Mouse (Mus musculus): Measurements from ENCODE around the gene Trmt61a. TPM values are rescaled to one million over a fixed set of nuclear protein-coding genes. Genes with fewer than 3 reads are reported as not detected.

Trmt61a gene
- polyA plus RNA-seq, 1 experiment = 28.0 TPM

DNA sequence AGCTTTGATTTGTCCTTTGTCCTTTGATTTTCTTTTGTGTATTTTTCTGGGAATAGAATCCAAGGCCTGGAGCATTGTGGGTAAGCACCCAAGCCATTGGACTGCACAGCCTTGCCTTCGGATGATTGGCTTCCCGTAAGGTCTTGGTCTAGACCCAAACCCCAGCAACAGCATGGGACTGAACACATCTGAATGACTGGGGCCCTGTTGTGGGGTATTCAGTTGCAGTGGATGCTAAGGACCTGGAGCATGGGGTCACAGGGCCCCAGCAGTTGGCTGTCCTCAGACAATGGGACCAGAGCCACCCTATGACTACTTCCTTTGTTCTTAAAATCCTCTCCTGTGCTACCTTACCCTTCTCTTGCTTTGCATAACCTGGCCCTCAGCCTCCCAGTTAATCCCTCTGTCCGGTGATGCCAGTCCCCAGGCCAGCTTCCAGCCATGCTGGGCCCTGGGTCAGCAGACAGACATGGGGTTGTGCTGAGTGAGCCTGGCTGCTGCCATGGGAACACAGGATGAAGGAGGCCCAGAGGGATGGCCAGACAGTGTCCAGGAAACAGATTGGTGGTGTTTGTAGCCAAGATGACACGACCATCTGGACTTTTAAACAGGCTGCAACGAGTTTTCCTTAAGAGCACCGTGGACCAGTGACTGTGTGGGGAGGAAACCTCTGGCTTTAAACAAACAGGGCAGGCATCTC, 46.9 kb downstream of the Trmt61a start:
- 71% methylated on average over 6 of the region's 6 CpGs for WGBS
- DNase-seq (ENCODE audit: low read depth, low spot score) = no peak

DNA sequence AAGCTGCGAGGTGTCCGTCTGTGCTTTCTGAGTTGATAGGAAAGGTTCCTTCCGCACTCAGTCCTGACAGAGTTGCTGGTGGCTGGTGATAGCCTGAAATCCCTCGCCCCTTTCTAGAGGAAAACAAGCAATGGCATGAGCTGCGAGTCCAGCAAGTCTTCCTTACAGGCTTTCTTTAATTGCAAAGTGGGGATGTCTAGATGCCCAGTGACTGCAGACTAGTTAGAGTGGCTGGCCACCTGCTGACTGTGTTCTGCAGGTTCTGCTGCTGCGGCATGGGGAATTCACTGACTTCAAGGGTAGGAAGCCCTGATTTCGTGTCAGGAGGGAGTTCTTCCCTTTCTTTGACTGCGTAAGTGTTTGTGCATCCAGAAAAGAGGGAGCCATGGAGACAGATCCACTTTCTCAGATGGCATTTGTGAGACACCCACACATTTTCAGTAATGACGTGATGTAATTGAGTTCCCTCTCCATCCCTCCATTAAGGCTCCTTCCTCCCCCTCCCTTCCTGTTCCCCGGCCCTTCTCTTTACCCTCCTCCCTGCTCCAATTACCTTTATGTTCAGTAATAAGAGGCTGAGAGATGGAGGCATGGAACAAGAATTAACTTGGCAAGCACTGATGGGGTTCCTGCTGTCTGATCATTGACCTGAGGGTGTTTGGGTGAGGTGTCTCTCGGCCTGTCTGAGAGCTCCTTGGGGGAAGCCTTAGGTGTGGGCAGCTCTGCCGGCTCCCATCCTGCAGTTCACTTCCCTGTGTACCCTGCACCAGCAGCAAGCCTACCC, 47.6 kb downstream of the Trmt61a start:
- WGBS = 78% methylated on average over 12 of the region's 12 CpGs
- no peak for DNase-seq (ENCODE audit: low read depth, low spot score)

DNA sequence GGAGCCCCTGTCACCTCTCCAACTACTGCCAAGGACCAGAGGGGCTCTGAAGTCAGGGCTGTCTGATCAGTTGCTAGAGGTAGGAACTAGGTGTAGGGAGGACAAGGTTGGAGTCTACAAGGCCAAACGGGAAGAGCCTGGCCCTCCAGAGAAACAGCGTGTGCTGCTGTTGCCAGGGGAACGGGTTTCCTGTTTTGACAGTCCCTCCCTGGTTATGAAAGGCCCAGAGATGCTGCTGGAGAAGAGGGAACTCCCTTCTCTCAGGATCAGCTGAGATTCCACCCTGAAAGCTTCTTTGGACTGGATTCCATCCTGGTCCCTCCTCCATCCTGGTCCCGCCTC, 48.2 kb downstream of the Trmt61a start:
- WGBS = 62% methylated on average over 4 of the region's 4 CpGs
- no peak for DNase-seq (ENCODE audit: low read depth, low spot score)

DNA sequence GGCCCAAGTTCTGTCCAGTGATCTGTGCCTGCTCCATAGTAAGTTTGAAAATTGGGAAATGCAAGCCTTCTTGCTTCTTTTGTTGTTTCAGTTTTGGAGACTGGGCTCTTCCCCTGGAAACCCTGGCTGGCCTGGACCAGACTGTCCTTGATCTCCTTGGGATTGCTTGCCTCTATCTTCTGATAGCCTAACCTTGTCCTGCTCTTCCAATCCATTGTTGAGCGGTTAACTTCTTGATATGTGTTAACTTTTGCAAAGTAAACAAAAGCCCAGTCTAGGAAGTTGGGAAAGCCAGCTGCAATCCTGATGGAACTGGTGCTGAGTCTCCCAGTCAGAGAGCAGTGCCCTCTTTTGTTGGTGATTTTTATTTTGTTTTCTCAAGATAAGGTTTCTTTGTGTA, 50.1 kb downstream of the Trmt61a start:
- no peak for DNase-seq (ENCODE audit: low read depth, low spot score)
- WGBS = 37% methylated on average over 1 of the region's 1 CpGs

DNA sequence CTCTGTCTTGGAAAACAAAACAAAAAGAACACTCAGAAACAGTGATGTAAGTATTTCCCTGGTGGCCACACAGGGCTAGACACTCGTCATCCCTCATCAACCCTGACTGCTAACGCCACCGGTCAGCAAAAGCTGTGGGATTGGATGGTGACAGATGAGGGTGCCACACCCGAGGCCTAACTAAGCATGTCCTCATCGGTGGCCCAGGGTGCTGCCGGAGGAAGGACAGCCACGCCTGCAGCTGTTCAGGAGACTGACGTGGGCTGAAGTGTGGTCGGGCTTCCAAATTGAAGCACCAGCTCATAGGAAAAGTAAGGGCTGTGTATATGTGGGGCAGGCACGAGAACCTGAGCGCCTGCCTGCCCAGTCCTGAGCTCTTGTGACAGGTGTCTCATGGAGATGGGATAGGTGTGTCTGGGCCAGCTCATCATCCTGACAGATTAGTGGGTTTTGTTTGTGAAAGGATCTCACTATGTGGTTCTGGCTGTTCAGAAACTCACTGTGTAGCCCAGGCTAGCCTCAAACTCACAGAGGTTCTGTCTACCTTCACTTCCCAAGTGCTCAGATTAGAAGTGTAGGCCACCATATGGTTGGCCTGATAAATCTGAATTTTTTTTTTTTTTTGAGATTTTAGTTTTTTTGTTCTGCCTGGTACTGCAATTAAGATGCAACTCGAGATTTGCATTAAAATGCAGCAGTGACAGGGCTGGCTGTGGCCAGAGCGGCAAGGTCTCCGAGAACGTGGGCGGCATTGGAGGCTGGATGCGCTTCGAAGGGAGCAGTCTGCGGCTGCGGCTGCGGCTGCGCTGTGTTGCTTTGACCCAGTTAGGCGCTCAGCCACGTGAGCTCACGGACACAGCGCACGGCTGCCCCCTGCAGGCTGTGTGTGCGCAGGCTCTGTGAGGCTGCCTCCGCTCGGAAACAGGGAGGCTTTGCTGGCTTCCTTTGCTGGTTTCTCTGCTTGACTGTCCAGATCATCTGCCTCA, 54.2 kb downstream of the Trmt61a start:
- DNase-seq (ENCODE audit: low read depth, low spot score) = peak; percentile 75
- WGBS = 27% methylated on average over 30 of the region's 30 CpGs

DNA sequence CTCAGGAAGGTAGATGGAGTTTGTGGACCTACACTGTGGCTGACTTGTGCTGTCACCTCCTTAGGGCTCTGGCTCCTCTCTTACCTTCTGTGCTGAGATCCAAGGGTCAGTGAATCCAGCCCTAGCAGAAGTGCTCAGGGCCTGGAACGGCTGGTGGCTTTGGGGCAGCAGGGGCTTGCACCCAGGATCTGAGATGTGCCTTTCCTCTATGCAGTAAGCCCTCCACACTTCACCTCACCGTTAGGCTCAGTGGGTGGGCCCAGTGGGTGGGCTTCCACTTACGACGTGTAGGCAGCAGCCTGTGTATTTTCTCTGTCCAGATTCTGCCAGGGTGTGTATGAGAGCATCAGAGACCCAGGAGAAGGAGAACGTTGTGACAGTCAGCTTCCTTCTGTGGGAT, 55.0 kb downstream of the Trmt61a start:
- WGBS = 69% methylated on average over 5 of the region's 5 CpGs
- no peak for DNase-seq (ENCODE audit: low read depth, low spot score)

Other genes with a start within 250 kb of the Trmt61a start
- 18.0 and 21.4 TPM in 2 replicates for gene Tnfaip2, start 235.6 kb upstream of the Trmt61a start, polyA plus RNA-seq (2012; rRNA removed)
- gene Gm266, start 192.3 kb upstream of the Trmt61a start, polyA plus RNA-seq (2012; rRNA removed) = 0.53 and 0.66 TPM in 2 replicates
- gene Eif5, start 140.1 kb upstream of the Trmt61a start, polyA plus RNA-seq (2012; rRNA removed) = 35.2 and 64.6 TPM in 2 replicates
- gene Mark3, start 103.6 kb upstream of the Trmt61a start, polyA plus RNA-seq (2012; rRNA removed) = 22.5 and 31.3 TPM in 2 replicates
- gene Ckb, start 5.8 kb upstream of the Trmt61a start, polyA plus RNA-seq (2012; rRNA removed) = 427 TPM in 2 replicates
- 7.3 and 8.1 TPM in 2 replicates for gene Bag5, start 35.2 kb downstream of the Trmt61a start, polyA plus RNA-seq (2012; rRNA removed)
- gene Apopt1, start 35.2 kb downstream of the Trmt61a start, polyA plus RNA-seq (2012; rRNA removed) = 21.7 and 22.6 TPM in 2 replicates
- gene Klc1, start 80.7 kb downstream of the Trmt61a start, polyA plus RNA-seq (2012; rRNA removed) = 34.2 and 44.0 TPM in 2 replicates
- 8.4 and 10.7 TPM in 2 replicates for gene Xrcc3, start 135.8 kb downstream of the Trmt61a start, polyA plus RNA-seq (2012; rRNA removed)
- 95.0 and 118 TPM in 2 replicates for gene Zfyve21, start 136.1 kb downstream of the Trmt61a start, polyA plus RNA-seq (2012; rRNA removed)
- gene Ppp1r13b, start 230.0 kb downstream of the Trmt61a start, polyA plus RNA-seq (2012; rRNA removed) = 18.8 and 25.7 TPM in 2 replicates